Mouse (Mus musculus): ENCODE measurements around the gene Mybpc3. TPM values are rescaled to one million over a fixed set of nuclear protein-coding genes. Genes with fewer than 3 reads are reported as not detected.
"Not testable (repeated sequence)": the region's sequence is repeated elsewhere in the genome, so short reads cannot be mapped to it uniquely, and the experiment has no call there.

The Mybpc3 gene
- total RNA-seq, 2 experiments from 2014 or later, result 0.09 TPM; not detected in 1

- DNase-seq, result no peak
- intact Hi-C loops (cut with DNase I; ENCODE audit: low total_unique reads), result no loop called here
Measured at GRCm38 (mm10) chr2:91086392-91087237, 31.3 kb upstream of the Mybpc3 start.

GRCm38 (mm10) chr2:91087453-91087852 lies 30.5 kb upstream of the Mybpc3 start:
- no peak for DNase-seq
- intact Hi-C loops (cut with DNase I; ENCODE audit: low total_unique reads), result no loop called here

- intact Hi-C loops (cut with DNase I; ENCODE audit: low total_unique reads), result no loop called here
Measured at GRCm38 (mm10) chr2:91088987-91089386, 29.0 kb upstream of the Mybpc3 start.

GRCm38 (mm10) chr2:91090208-91090607 lies 27.7 kb upstream of the Mybpc3 start:
- intact Hi-C loops (cut with DNase I; ENCODE audit: low total_unique reads), result no loop called here
- no peak for DNase-seq

More at GRCm38 (mm10) chr2:91088987-91089386, 29.0 kb upstream of the Mybpc3 start:
- DNase-seq, result no peak

GRCm38 (mm10) chr2:91090827-91091226 lies 27.1 kb upstream of the Mybpc3 start:
- intact Hi-C loops (cut with DNase I; ENCODE audit: low total_unique reads), result no loop called here

GRCm38 (mm10) chr2:91096524-91096923 lies 21.4 kb upstream of the Mybpc3 start:
- intact Hi-C loops (cut with DNase I; ENCODE audit: low total_unique reads), result no loop called here
- peak; percentile 27 for DNase-seq

More at GRCm38 (mm10) chr2:91090827-91091226, 27.1 kb upstream of the Mybpc3 start:
- no peak for DNase-seq

- intact Hi-C loops (cut with DNase I; ENCODE audit: low total_unique reads), result no loop called here
- DNase-seq, result no peak
Measured at GRCm38 (mm10) chr2:91097015-91097414, 20.9 kb upstream of the Mybpc3 start.

GRCm38 (mm10) chr2:91098156-91098555 lies 19.8 kb upstream of the Mybpc3 start:
- intact Hi-C loops (cut with DNase I; ENCODE audit: low total_unique reads), result no loop called here
- DNase-seq, result no peak

GRCm38 (mm10) chr2:91101124-91101740 lies 16.7 kb upstream of the Mybpc3 start:
- intact Hi-C loops (cut with DNase I; ENCODE audit: low total_unique reads), result loop anchor here (2.0 kb wide), 1 partner anchor 28 kb away; no protein-coding TSS in a partner anchor
- peak; percentile 93 for DNase-seq

GRCm38 (mm10) chr2:91108156-91108555 lies 9.8 kb upstream of the Mybpc3 start:
- intact Hi-C loops (cut with DNase I; ENCODE audit: low total_unique reads), result no loop called here
- DNase-seq, result no peak

GRCm38 (mm10) chr2:91109241-91109640 lies 8.7 kb upstream of the Mybpc3 start:
- no peak for DNase-seq
- intact Hi-C loops (cut with DNase I; ENCODE audit: low total_unique reads), result no loop called here

GRCm38 (mm10) chr2:91109807-91110385 lies 8.0 kb upstream of the Mybpc3 start:
- intact Hi-C loops (cut with DNase I; ENCODE audit: low total_unique reads), result no loop called here
- no peak for DNase-seq

- no peak for DNase-seq
- intact Hi-C loops (cut with DNase I; ENCODE audit: low total_unique reads), result no loop called here
Measured at GRCm38 (mm10) chr2:91110429-91110828, 7.5 kb upstream of the Mybpc3 start.

GRCm38 (mm10) chr2:91111832-91112231 lies 6.1 kb upstream of the Mybpc3 start:
- intact Hi-C loops (cut with DNase I; ENCODE audit: low total_unique reads); DNase-seq: not testable (repeated sequence)

GRCm38 (mm10) chr2:91112491-91112890 lies 5.5 kb upstream of the Mybpc3 start:
- intact Hi-C loops (cut with DNase I; ENCODE audit: low total_unique reads), result no loop called here

GRCm38 (mm10) chr2:91113334-91113733 lies 4.6 kb upstream of the Mybpc3 start:
- no peak for DNase-seq
- intact Hi-C loops (cut with DNase I; ENCODE audit: low total_unique reads), result no loop called here

More at GRCm38 (mm10) chr2:91112491-91112890, 5.5 kb upstream of the Mybpc3 start:
- DNase-seq, result no peak

GRCm38 (mm10) chr2:91113852-91114251 lies 4.1 kb upstream of the Mybpc3 start:
- intact Hi-C loops (cut with DNase I; ENCODE audit: low total_unique reads), result no loop called here

GRCm38 (mm10) chr2:91114781-91115577 lies 3.0 kb upstream of the Mybpc3 start:
- intact Hi-C loops (cut with DNase I; ENCODE audit: low total_unique reads), result loop anchor here (5.0 kb wide), 1 partner anchor 77 kb away; no protein-coding TSS in a partner anchor
- DNase-seq, result peak; percentile 95

More at GRCm38 (mm10) chr2:91113852-91114251, 4.1 kb upstream of the Mybpc3 start:
- no peak for DNase-seq

- intact Hi-C loops (cut with DNase I; ENCODE audit: low total_unique reads), result loop anchor here (5.0 kb wide), 1 partner anchor 77 kb away; no protein-coding TSS in a partner anchor
- no peak for DNase-seq
Measured at GRCm38 (mm10) chr2:91115578-91115970, 2.4 kb upstream of the Mybpc3 start.

Measured in gastrocnemius, postnatal 14 days (tissue).